Mouse (Mus musculus) liver, adult 2 months (tissue): Measurements from ENCODE around the gene Mrpl47. TPM values are rescaled to one million over a fixed set of nuclear protein-coding genes. Genes with fewer than 3 reads are reported as not detected.
"Not testable (repeated sequence)": the region's sequence is repeated elsewhere in the genome, so short reads cannot be mapped to it uniquely, and the experiment has no call there.

ENCODE experiments used
- DNase-seq: peaks from one replicate; pipeline ENCODE4 v3.0.0-alpha.2; 2011; ENCODE audit warnings: low read depth, low spot score; ENCODE audit errors: extremely low read depth
- H3K27ac ChIP-seq: fragments of 200-500 bp; replicated peaks from 2 replicates; pipeline ENCODE4 v1.5.1; 2012; ENCODE audit warnings: low read depth, mild to moderate bottlenecking, control low read depth, inconsistent platforms, low read length; ENCODE audit not compliant: insufficient read depth
- H3K27me3 ChIP-seq: fragments of 200-500 bp; 2 replicates; pipeline ENCODE4 v1.6.1; 2012; ENCODE audit warnings: mild to moderate bottlenecking, moderate library complexity, low read length, inconsistent platforms; ENCODE audit not compliant: control insufficient read depth, insufficient read depth
- H3K36me3 ChIP-seq: fragments of 200-500 bp; 2 replicates; pipeline ENCODE4 v1.6.1; 2012; ENCODE audit warnings: low read length, inconsistent platforms; ENCODE audit not compliant: control insufficient read depth, insufficient read depth
- H3K4me1 ChIP-seq: fragments of 200-500 bp; 2 replicates; pipeline ENCODE4 v1.6.1; 2011; ENCODE audit warnings: low read length; ENCODE audit not compliant: control insufficient read depth, insufficient read depth
- H3K4me3 ChIP-seq: fragments of 200-500 bp; 2 replicates; pipeline ENCODE4 v1.5.1; 2011; ENCODE audit warnings: low read depth, mild to moderate bottlenecking, control low read depth, low read length, moderate library complexity; ENCODE audit not compliant: insufficient read depth
- H3K79me2 ChIP-seq: fragments of 200-500 bp; 2 replicates; pipeline ENCODE4 v1.6.1; 2012; ENCODE audit warnings: inconsistent platforms, mild to moderate bottlenecking, low read length, moderate library complexity; ENCODE audit not compliant: control insufficient read depth, insufficient read depth
- H3K9ac ChIP-seq: fragments of 200-500 bp; 2 replicates; pipeline ENCODE4 v1.6.1; 2012; ENCODE audit warnings: low read depth, mild to moderate bottlenecking, control low read depth, inconsistent platforms, low read length
- CTCF ChIP-seq: fragments of 200-500 bp; IDR thresholded peaks from 2 replicates; pipeline ENCODE4 v1.5.1; 2011; ENCODE audit warnings: low read depth, low read length, control low read depth
- POLR2A ChIP-seq: fragments of 200-500 bp; IDR thresholded peaks from 2 replicates; pipeline ENCODE4 v1.6.1; 2011; ENCODE audit warnings: low read length, control low read depth; ENCODE audit not compliant: insufficient read depth; ENCODE audit errors: extremely low read depth
- WGBS: fragments of 180-500 bp; shearing (Covaris S2); methylation state at CpG from one replicate; pipeline ENCODE4 v1.1.7; 2018; 5-methylcytosine and 5-hydroxymethylcytosine counted together
- polyA plus RNA-seq: library from polyadenylated mRNA; depleted of rRNA; stranded (reverse); fragments of >200 nt; gene quantifications from 2 replicates; pipeline ENCODE4 v1.2.3, GENCODE M21; 2012
- total RNA-seq: library from RNA; depleted of rRNA; stranded (reverse); fragments of >200 nt; gene quantifications from 2 replicates; pipeline ENCODE4 v1.2.3, GENCODE M21; 2014

The Mrpl47 gene
- total and polyA plus RNA-seq, 2 experiments: 2.0 to 8.6 TPM

DNA sequence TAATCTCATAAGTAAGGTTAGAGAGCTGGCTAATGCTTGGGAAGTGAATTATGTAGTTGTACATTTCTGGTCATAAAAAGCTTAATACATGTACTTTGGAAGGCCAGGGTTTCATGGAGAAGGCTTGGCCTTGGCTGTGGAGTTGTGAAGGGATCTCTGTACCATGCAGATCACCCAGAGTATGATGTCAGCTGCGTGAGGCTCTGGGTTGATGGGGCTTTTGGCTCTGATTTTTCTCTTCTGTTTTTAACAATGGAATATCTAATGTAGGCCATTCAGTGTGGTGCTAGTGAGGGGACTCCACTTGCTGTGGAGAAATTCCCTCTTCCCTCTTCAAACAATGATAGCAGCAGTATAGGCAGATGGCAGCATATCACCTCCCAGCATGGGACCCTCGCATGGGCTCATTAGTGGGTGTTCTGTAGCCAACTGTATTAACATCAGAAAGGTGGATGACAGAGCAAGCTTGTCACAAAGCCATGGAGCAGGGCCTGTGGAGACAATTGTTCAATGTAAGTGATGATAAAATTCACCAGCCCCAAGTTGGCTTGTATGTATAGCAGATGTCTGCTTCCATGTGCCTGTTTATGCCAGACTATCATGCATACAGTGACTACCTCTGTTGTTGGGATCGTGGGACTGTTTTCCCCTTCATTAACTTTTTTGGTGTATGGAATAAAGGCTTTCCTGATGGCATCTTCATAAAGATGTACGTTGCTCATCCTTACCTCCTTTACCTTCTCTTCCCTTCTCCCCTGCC is 12.6 kb upstream of the Mrpl47 start:
- 98% methylated on average over 4 of the region's 4 CpGs for WGBS
- no peak for DNase-seq
- Histone ChIP-seq H3K27me3 (no peaks in the 10 kb centered on the region), H3K4me1 (no peaks in the 10 kb centered on the region), H3K79me2 (no peaks in the 10 kb centered on the region; the same call in 1 of the 2 replicates), H3K9ac (no peak overlapping the region), H3K27ac (no peak overlapping the region), H3K36me3 (peaks cover 60% of the 10 kb centered on the region), H3K4me3 (no peak overlapping the region)
- TF ChIP-seq POLR2A (no peak), CTCF (no peak)

DNA sequence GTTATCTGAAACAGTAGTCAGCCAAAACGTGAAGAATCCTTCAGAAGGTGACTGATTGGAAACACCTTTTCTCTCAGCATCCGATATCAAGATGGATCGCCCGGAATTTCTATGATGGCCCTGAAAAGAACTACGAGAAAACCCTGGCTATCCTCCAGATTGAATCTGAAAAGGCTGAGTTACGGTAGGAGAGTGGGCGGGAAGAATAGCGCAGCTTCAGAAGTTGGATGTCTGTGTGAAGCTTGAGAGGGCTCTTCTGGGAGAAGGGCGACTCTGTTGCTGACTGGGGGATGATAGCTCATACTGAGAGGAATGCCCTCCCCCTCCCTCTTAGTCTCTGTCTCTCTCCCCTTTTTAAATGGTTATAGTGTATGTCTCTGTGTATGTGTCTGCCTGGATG is 11.0 kb upstream of the Mrpl47 start:
- no peak for TF ChIP-seq CTCF
- no peak for TF ChIP-seq POLR2A
- Histone ChIP-seq H3K36me3 (peaks cover 64% of the 10 kb centered on the region), H3K27me3 (no peaks in the 10 kb centered on the region), H3K4me1 (no peaks in the 10 kb centered on the region), H3K27ac (no peak overlapping the region), H3K4me3 (no peak overlapping the region), H3K9ac (no peak overlapping the region), H3K79me2 (no peaks in the 10 kb centered on the region; the same call in 1 of the 2 replicates)
- 94% methylated on average over 9 of the region's 9 CpGs for WGBS
- no peak for DNase-seq

DNA sequence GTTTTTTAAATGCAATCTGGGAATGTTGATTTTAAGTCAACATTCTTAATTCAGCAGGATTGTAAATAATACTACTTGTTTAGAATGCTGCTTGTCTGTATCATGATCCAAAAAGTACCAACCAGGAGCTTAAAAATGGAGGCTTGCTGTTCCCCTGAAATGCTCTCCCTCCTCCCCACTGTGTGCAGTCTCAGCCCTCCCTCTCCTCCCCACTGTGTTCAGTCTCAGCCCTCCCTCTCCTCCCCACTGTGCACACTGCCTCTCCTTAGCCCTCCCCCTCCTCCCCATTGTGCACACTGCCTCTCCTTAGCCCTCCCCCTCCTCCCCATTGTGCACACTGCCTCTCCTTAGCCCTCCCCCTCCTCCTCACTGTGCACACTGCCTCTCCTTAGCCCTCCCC is 8.0 kb upstream of the Mrpl47 start:
- not testable (repeated sequence) for H3K27me3 ChIP-seq, H3K27ac ChIP-seq, H3K9ac ChIP-seq, H3K4me3 ChIP-seq, H3K4me1 ChIP-seq, DNase-seq
- Histone ChIP-seq H3K79me2 (peaks cover 10% of the 10 kb centered on the region; the same call in 1 of the 2 replicates), H3K36me3 (peaks cover 39% of the 10 kb centered on the region)

GRCm38 (mm10) chr3:32745001-32745400 is 7.6 kb upstream of the Mrpl47 start:
- H3K36me3 ChIP-seq: peaks cover 36% of the 10 kb centered on the region
- DNase-seq: no peak
- 93% methylated on average over 6 of the region's 6 CpGs for WGBS

GRCm38 (mm10) chr3:32742276-32742780 is 4.9 kb upstream of the Mrpl47 start:
- Histone ChIP-seq H3K27ac (no peak overlapping the region), H3K79me2 (peaks cover 24% of the 10 kb centered on the region; the same call in 1 of the 2 replicates), H3K4me3 (no peak overlapping the region), H3K36me3 (peaks cover 15% of the 10 kb centered on the region), H3K9ac (no peak overlapping the region), H3K4me1 (peaks cover 6% of the 10 kb centered on the region), H3K27me3 (no peaks in the 10 kb centered on the region)
- TF ChIP-seq CTCF (no peak), POLR2A (no peak)
- WGBS: 82% methylated on average over 2 of the region's 2 CpGs
- no peak for DNase-seq

More at GRCm38 (mm10) chr3:32745001-32745400, 7.6 kb upstream of the Mrpl47 start:
- no peaks in the 10 kb centered on the region for H3K27me3 ChIP-seq
- H3K4me1 ChIP-seq: no peaks in the 10 kb centered on the region
- H3K27ac ChIP-seq: no peak overlapping the region
- peaks cover 10% of the 10 kb centered on the region; the same call in 1 of the 2 replicates for H3K79me2 ChIP-seq
- TF ChIP-seq CTCF (no peak), POLR2A (no peak)
- H3K9ac ChIP-seq: no peak overlapping the region
- no peak overlapping the region for H3K4me3 ChIP-seq

DNA sequence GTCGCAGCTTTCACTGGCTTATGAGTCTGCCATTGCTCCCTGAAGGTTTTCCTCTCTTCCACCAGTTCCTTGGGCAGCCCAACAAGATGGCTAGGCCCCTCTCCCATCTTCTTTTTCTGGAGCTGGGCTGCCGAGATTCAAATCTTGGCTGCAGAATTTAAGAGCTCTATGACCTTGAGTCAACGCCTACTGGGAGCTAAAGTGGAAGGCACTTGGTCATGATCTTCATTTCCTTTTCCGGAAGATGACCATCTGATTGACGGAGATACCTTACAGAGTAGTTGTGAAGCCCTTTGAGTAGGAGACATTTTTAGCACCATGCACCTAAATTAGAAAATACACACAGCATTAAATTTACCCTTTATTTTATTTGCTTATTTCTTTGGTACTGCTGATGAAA is 1.1 kb upstream of the Mrpl47 start:
- Histone ChIP-seq H3K4me1 (peaks cover 7% of the 10 kb centered on the region), H3K36me3 (peaks cover 2% of the 10 kb centered on the region; the same call in 1 of the 2 replicates), H3K27ac (no peak overlapping the region), H3K4me3 (no peak overlapping the region), H3K79me2 (peaks cover 26% of the 10 kb centered on the region; the same call in 1 of the 2 replicates), H3K9ac (no peak overlapping the region), H3K27me3 (no peaks in the 10 kb centered on the region)
- WGBS: 91% methylated on average over 5 of the region's 5 CpGs
- no peak for TF ChIP-seq CTCF
- TF ChIP-seq POLR2A: no peak
- no peak for DNase-seq
